Mouse (Mus musculus) neural tube, embryonic 11.5 days (tissue): ENCODE measurements around the gene Lrr1. TPM values are rescaled to one million over a fixed set of nuclear protein-coding genes. Genes with fewer than 3 reads are reported as not detected.

Experiments used
- ATAC-seq: fragments of 200-750 bp; cut with Nextera tagmentation; 2 replicates; pipeline ENCODE4 v1.8.0; 2017; ENCODE audit warnings: moderate number of reproducible peaks, mild to moderate bottlenecking, moderate TSS enrichment, moderate library complexity; ENCODE audit not compliant: insufficient read depth, low FRiP score, low TSS enrichment
- DNase-seq: peaks from one replicate; pipeline ENCODE4 v3.0.0-alpha.2; 2015; ENCODE audit warnings: low spot score
- H3K27ac ChIP-seq: fragments of 300-500 bp; sonication (generic); 2 replicates; pipeline ENCODE4 v1.5.1; 2014; ENCODE audit warnings: low read depth, mild to moderate bottlenecking, low read length
- H3K27me3 ChIP-seq: fragments of 300-500 bp; sonication (generic); 2 replicates; pipeline ENCODE4 v1.6.1; 2014; ENCODE audit warnings: mild to moderate bottlenecking, low read length, mixed read lengths; ENCODE audit not compliant: control insufficient read depth, insufficient read depth
- H3K36me3 ChIP-seq: fragments of 300-500 bp; sonication (generic); 2 replicates; pipeline ENCODE4 v1.6.1; 2014; ENCODE audit warnings: mild to moderate bottlenecking, low read length, moderate library complexity, mixed read lengths; ENCODE audit not compliant: control insufficient read depth, insufficient read depth
- H3K4me1 ChIP-seq: fragments of 300-500 bp; sonication (generic); 2 replicates; pipeline ENCODE4 v1.6.1; 2014; ENCODE audit warnings: low read length, mixed read lengths; ENCODE audit not compliant: control insufficient read depth, insufficient read depth
- H3K4me2 ChIP-seq: fragments of 300-500 bp; sonication (generic); 2 replicates; pipeline ENCODE4 v1.6.1; 2014; ENCODE audit warnings: low read depth, mild to moderate bottlenecking, moderate library complexity
- H3K4me3 ChIP-seq: fragments of 300-500 bp; sonication (generic); 2 replicates; pipeline ENCODE4 v1.5.1; 2014; ENCODE audit warnings: low read depth, low read length
- H3K9ac ChIP-seq: fragments of 300-500 bp; sonication (generic); 2 replicates; pipeline ENCODE4 v1.6.1; 2014; ENCODE audit warnings: mild to moderate bottlenecking, low read length
- H3K9me3 ChIP-seq: fragments of 300-500 bp; sonication (generic); 2 replicates; pipeline ENCODE4 v1.6.1; 2016; ENCODE audit warnings: low read length; ENCODE audit not compliant: control insufficient read depth
- WGBS: fragments of 180-500 bp; shearing (Covaris S2); extraction: QIAGEN DNeasy Blood & Tissue Kit; methylation state at CpG from one replicate; pipeline ENCODE4 v1.1.7; 2014; 5-methylcytosine and 5-hydroxymethylcytosine counted together
- polyA plus RNA-seq: library from polyadenylated mRNA; unstranded; fragments of >200 nt; fragmentation: Nextera tagmentation; extraction: Ambion mirVana; gene quantifications from 2 replicates; pipeline ENCODE4 v1.2.1, GENCODE M21; 2014

Lrr1 gene
- polyA plus RNA-seq, 1 experiment from 2014 or later, result 25.8 TPM

- no peak for DNase-seq
Observed at GRCm38 (mm10) chr12:69171307-69171706, 2.7 kb downstream of the Lrr1 start.

DNA sequence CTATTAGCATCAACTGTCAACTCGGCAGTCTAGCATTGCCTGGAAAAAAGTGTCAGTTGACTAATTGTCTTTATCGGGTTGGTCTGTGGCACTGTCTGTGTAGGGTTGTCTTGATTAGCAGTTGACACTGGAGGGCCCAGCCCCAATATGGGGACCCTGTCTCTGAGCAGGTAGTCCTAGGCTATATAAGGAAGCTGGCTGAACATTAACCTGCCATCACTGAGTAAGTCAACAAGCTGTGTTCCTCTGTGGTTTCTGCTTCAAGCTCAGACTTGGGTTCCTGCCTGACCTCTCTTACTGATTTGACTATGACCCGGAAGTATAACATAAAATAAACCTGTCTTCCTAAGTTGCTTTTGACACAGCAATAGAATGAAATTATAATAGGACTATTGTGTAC is 7.4 kb downstream of the Lrr1 start:
- Histone ChIP-seq H3K9ac (no peak overlapping the region), H3K27me3 (no peaks in the 10 kb centered on the region), H3K4me1 (no peaks in the 10 kb centered on the region), H3K9me3 (no peaks in the 10 kb centered on the region), H3K4me3 (no peak overlapping the region), H3K36me3 (peaks cover 2% of the 10 kb centered on the region), H3K27ac (no peak overlapping the region), H3K4me2 (no peak overlapping the region)
- ATAC-seq, result no peak
- 90% methylated on average over 3 of the region's 3 CpGs for WGBS
- no peak for DNase-seq

More at GRCm38 (mm10) chr12:69171307-69171706, 2.7 kb downstream of the Lrr1 start:
- no peaks in the 10 kb centered on the region; the same call in 1 of the 2 replicates for H3K36me3 ChIP-seq
- ATAC-seq, result no peak
- no peak overlapping the region for H3K4me3 ChIP-seq
- WGBS, result 94% methylated on average over 2 of the region's 2 CpGs
- H3K4me1 ChIP-seq, result no peaks in the 10 kb centered on the region
- H3K27me3 ChIP-seq, result no peaks in the 10 kb centered on the region
- no peak overlapping the region for H3K9ac ChIP-seq
- no peaks in the 10 kb centered on the region for H3K9me3 ChIP-seq
- H3K27ac ChIP-seq, result no peak overlapping the region
- H3K4me2 ChIP-seq, result no peak overlapping the region

DNA sequence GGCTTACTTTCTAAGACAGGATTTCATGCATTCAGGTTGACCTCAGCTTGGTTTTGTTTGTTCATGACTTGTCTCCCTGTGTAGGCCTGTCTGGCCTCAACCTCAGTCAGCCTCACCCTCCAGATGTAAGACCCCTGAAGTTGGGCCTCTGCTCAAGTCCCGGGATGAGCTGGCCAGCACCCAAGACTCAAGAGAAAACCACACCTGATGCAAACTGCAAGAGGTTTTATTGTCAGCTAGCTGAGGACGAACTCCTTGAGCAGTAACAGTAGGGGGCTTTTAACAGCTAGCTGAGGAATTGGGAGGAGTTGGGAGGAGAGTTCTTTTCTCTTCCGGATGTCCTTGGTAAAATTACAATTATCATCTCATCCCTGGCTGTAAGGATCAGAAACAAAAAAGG is 8.9 kb downstream of the Lrr1 start:
- H3K9ac ChIP-seq, result no peak overlapping the region
- WGBS, result 83% methylated on average over 3 of the region's 3 CpGs
- H3K27me3 ChIP-seq, result no peaks in the 10 kb centered on the region
- peaks cover 2% of the 10 kb centered on the region for H3K36me3 ChIP-seq
- H3K4me3 ChIP-seq, result no peak overlapping the region
- no peak overlapping the region for H3K27ac ChIP-seq
- ATAC-seq (no peak), DNase-seq (no peak)
- H3K4me1 ChIP-seq, result no peaks in the 10 kb centered on the region
- no peak overlapping the region for H3K4me2 ChIP-seq
- H3K9me3 ChIP-seq, result no peaks in the 10 kb centered on the region

DNA sequence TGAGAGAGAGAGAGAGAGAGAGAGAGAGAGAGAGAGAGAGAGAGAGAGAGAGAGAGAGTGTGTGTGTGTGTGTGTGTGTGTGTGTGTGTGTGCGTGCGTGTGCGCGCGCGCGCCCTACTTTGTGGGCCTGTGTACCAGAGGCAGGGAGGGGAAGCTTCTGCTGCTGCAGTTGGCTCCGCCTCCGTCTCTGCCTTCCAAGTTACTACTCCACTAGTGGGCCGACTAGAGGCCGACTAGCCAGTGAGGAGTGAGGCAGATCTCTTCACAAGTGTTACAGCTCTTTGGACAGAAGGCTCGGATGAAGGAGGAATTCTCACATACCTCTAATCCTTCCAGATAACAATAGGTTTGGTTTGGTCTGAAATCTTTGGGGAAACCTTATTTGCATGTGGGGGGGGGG is 10.8 kb downstream of the Lrr1 start:
- Histone ChIP-seq H3K27ac (no peak overlapping the region), H3K4me3 (no peak overlapping the region), H3K9me3 (no peaks in the 10 kb centered on the region), H3K4me1 (peaks cover 2% of the 10 kb centered on the region; the same call in 1 of the 2 replicates), H3K27me3 (no peaks in the 10 kb centered on the region), H3K9ac (no peak overlapping the region), H3K4me2 (no peak overlapping the region), H3K36me3 (peaks cover 2% of the 10 kb centered on the region)
- 63% methylated on average over 12 of the region's 12 CpGs for WGBS
- DNase-seq, result no peak
- ATAC-seq, result no peak

DNA sequence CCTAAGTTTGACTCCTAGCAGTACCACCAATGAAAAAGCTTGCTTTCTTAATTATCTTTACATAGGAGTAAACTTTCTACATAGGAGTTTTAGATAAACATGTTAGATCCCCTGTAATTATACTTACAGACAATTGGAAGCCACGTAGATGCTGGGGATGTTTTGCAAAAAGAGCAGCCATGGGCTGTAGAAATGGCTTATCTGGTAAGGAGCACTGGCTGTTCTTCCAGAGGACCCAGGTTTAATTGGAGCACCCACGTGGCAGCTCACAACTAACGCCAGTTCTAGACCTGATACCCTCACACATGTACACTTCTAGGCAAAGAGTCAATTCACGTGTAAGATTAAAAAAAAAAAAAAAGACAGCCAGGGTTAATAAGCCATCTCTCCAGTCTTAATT is 13.2 kb downstream of the Lrr1 start:
- DNase-seq (no peak), ATAC-seq (no peak)
- 91% methylated on average over 4 of the region's 4 CpGs for WGBS
- no peak overlapping the region for H3K27ac ChIP-seq
- H3K9me3 ChIP-seq, result no peaks in the 10 kb centered on the region
- H3K4me3 ChIP-seq, result no peak overlapping the region
- H3K4me1 ChIP-seq, result peaks cover 12% of the 10 kb centered on the region
- no peaks in the 10 kb centered on the region for H3K27me3 ChIP-seq
- H3K4me2 ChIP-seq, result no peak overlapping the region
- no peak overlapping the region for H3K9ac ChIP-seq
- no peaks in the 10 kb centered on the region for H3K36me3 ChIP-seq

GRCm38 (mm10) chr12:69183583-69184308 is 15.1 kb downstream of the Lrr1 start, which contains the start of the genes Rpl36al and Mgat2:
Gene Rpl36al (minus strand): TSS chr12:69184083.
Gene Mgat2 (plus strand): TSS chr12:69184157.
- WGBS, result under 1% methylated on average over 80 of the region's 84 CpGs
- H3K9me3 ChIP-seq, result no peaks in the 10 kb centered on the region
- H3K9ac ChIP-seq, result peak within 1 kb of the TSS; percentile 88
- peak within 1 kb of the TSS; percentile 92 for H3K4me2 ChIP-seq
- ATAC-seq (peak; percentile 100), DNase-seq (peak; percentile 99)
- H3K27ac ChIP-seq, result peak within 1 kb of the TSS; percentile 86
- no peaks in the 10 kb centered on the region for H3K36me3 ChIP-seq
- peak within 1 kb of the TSS; percentile 86 for H3K4me3 ChIP-seq
- no peaks in the 10 kb centered on the region for H3K27me3 ChIP-seq
- peaks cover 13% of the 10 kb centered on the region for H3K4me1 ChIP-seq

- ATAC-seq (peak; percentile 58), DNase-seq (peak; percentile 63)
- no peaks in the 10 kb centered on the region for H3K27me3 ChIP-seq
- no peaks in the 10 kb centered on the region for H3K9me3 ChIP-seq
- H3K4me1 ChIP-seq, result peaks cover 13% of the 10 kb centered on the region
- peak overlapping the region; percentile 86 for H3K4me3 ChIP-seq
- H3K27ac ChIP-seq, result peak overlapping the region; percentile 86
- H3K4me2 ChIP-seq, result peak overlapping the region; percentile 92
- 2% methylated on average over 77 of the region's 86 CpGs for WGBS
- H3K36me3 ChIP-seq, result no peaks in the 10 kb centered on the region
- peak overlapping the region; percentile 88 for H3K9ac ChIP-seq
Observed at GRCm38 (mm10) chr12:69184342-69185295, 16.0 kb downstream of the Lrr1 start.

DNA sequence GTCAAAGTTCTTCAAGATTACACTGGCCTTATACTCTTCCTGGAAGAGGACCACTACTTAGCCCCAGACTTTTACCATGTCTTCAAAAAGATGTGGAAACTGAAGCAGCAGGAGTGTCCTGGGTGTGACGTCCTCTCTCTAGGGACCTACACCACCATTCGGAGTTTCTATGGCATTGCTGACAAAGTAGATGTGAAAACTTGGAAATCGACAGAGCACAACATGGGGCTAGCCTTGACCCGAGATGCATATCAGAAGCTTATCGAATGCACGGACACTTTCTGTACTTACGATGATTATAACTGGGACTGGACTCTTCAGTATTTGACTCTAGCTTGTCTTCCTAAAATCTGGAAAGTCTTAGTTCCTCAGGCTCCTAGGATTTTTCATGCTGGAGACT is 16.8 kb downstream of the Lrr1 start:
- ATAC-seq, result no peak
- WGBS, result 76% methylated on average over 7 of the region's 7 CpGs

More for the DNA sequence above, 16.8 kb downstream of the Lrr1 start:
- no peak overlapping the region for H3K27ac ChIP-seq
- H3K4me3 ChIP-seq, result peak overlapping the region; percentile 86
- peak overlapping the region; percentile 92 for H3K4me2 ChIP-seq
- H3K27me3 ChIP-seq, result no peaks in the 10 kb centered on the region
- H3K9me3 ChIP-seq, result no peaks in the 10 kb centered on the region
- H3K9ac ChIP-seq, result peak overlapping the region; percentile 88
- no peaks in the 10 kb centered on the region for H3K36me3 ChIP-seq
- DNase-seq, result no peak
- peaks cover 13% of the 10 kb centered on the region for H3K4me1 ChIP-seq
